Mouse (Mus musculus): ENCODE results near the gene Pls3. TPM values are rescaled to one million over a fixed set of nuclear protein-coding genes. Genes with fewer than 3 reads are reported as not detected.

Gene Pls3
- polyA plus RNA-seq, 1 experiment from 2014 or later = 61.9 TPM

GRCm38 (mm10) chrX:75829867-75830255, 45.1 kb downstream of the Pls3 start:
- no peaks in the 10 kb centered on the region for H3K27me3 ChIP-seq (ENCODE audit: control insufficient read depth, insufficient read depth, low read length)
- ATAC-seq (ENCODE audit: insufficient number of reproducible peaks, insufficient read depth, low FRiP score, low read depth) = no peak
- no peaks in the 10 kb centered on the region for H3K4me1 ChIP-seq (ENCODE audit: control insufficient read depth in 2 of 2, insufficient read depth in 2 of 2, low read length in 2 of 2)
- 54% methylated on average over 2 of the region's 2 CpGs for WGBS
- H3K4me3 ChIP-seq (ENCODE audit: control insufficient read depth in 1 of 2, insufficient read depth in 1 of 2, low read depth in 1 of 2, low read length in 2 of 2) = no peak overlapping the region
- H3K4me2 ChIP-seq (ENCODE audit: low read length) = no peak overlapping the region
- H3K36me3 ChIP-seq (ENCODE audit: control insufficient read depth, insufficient read depth, low read length) = 0 out of 2 replicates have a peak, but pooled peaks cover 1% of the 10 kb centered on the region
- no peak overlapping the region for H3K9ac ChIP-seq (ENCODE audit: low read length)
- no peaks in the 10 kb centered on the region for H3K9me3 ChIP-seq (ENCODE audit: control insufficient read depth, low read length)
- H3K27ac ChIP-seq (replicated peaks in 1 of 2; ENCODE audit: control insufficient read depth in 1 of 2, insufficient read depth in 1 of 2, low read depth in 2 of 2, low read length in 2 of 2) = no peak overlapping the region

GRCm38 (mm10) chrX:75829240-75829866, 45.6 kb downstream of the Pls3 start:
- Histone ChIP-seq H3K9me3 (ENCODE audit: control insufficient read depth, low read length) (no peaks in the 10 kb centered on the region), H3K36me3 (ENCODE audit: control insufficient read depth, insufficient read depth, low read length) (0 out of 2 replicates have a peak, but pooled peaks cover 5% of the 10 kb centered on the region), H3K9ac (ENCODE audit: low read length) (no peak overlapping the region), H3K4me2 (ENCODE audit: low read length) (no peak overlapping the region), H3K4me1 (ENCODE audit: control insufficient read depth in 2 of 2, insufficient read depth in 2 of 2, low read length in 2 of 2) (no peaks in the 10 kb centered on the region), H3K27ac (replicated peaks in 1 of 2; ENCODE audit: control insufficient read depth in 1 of 2, insufficient read depth in 1 of 2, low read depth in 2 of 2, low read length in 2 of 2) (no peak overlapping the region), H3K4me3 (ENCODE audit: control insufficient read depth in 1 of 2, insufficient read depth in 1 of 2, low read depth in 1 of 2, low read length in 2 of 2) (no peak overlapping the region), H3K27me3 (ENCODE audit: control insufficient read depth, insufficient read depth, low read length) (no peaks in the 10 kb centered on the region)
- no peak for ATAC-seq (ENCODE audit: insufficient number of reproducible peaks, insufficient read depth, low FRiP score, low read depth)
- 54% methylated on average over 7 of the region's 7 CpGs for WGBS

GRCm38 (mm10) chrX:75818647-75819271, 56.2 kb downstream of the Pls3 start:
- 26% methylated on average over 1 of the region's 1 CpGs for WGBS
- peak overlapping the region in 1 of 2 experiments; percentile 55; a peak in 3 of 4 replicates for H3K27ac ChIP-seq (replicated peaks in 1 of 2; ENCODE audit: control insufficient read depth in 1 of 2, insufficient read depth in 1 of 2, low read depth in 2 of 2, low read length in 2 of 2)

GRCm38 (mm10) chrX:75814958-75815357, 60.0 kb downstream of the Pls3 start:
- 80% methylated on average over 2 of the region's 2 CpGs for WGBS
- Histone ChIP-seq H3K9ac (ENCODE audit: low read length) (no peak overlapping the region), H3K36me3 (ENCODE audit: control insufficient read depth, insufficient read depth, low read length) (0 out of 2 replicates have a peak, but pooled peaks cover 6% of the 10 kb centered on the region), H3K4me3 (ENCODE audit: control insufficient read depth in 1 of 2, insufficient read depth in 1 of 2, low read depth in 1 of 2, low read length in 2 of 2) (no peak overlapping the region), H3K4me2 (ENCODE audit: low read length) (no peak overlapping the region), H3K9me3 (ENCODE audit: control insufficient read depth, low read length) (no peaks in the 10 kb centered on the region), H3K27ac (replicated peaks in 1 of 2; ENCODE audit: control insufficient read depth in 1 of 2, insufficient read depth in 1 of 2, low read depth in 2 of 2, low read length in 2 of 2) (no peak overlapping the region), H3K27me3 (ENCODE audit: control insufficient read depth, insufficient read depth, low read length) (no peaks in the 10 kb centered on the region), H3K4me1 (ENCODE audit: control insufficient read depth in 2 of 2, insufficient read depth in 2 of 2, low read length in 2 of 2) (no peaks in the 10 kb centered on the region; a peak in 1 of 4 replicates)
- no peak for ATAC-seq (ENCODE audit: insufficient number of reproducible peaks, insufficient read depth, low FRiP score, low read depth)

More at GRCm38 (mm10) chrX:75818647-75819271, 56.2 kb downstream of the Pls3 start:
- no peak for ATAC-seq (ENCODE audit: insufficient number of reproducible peaks, insufficient read depth, low FRiP score, low read depth)
- no peak overlapping the region for H3K4me3 ChIP-seq (ENCODE audit: control insufficient read depth in 1 of 2, insufficient read depth in 1 of 2, low read depth in 1 of 2, low read length in 2 of 2)
- H3K4me1 ChIP-seq (ENCODE audit: control insufficient read depth in 2 of 2, insufficient read depth in 2 of 2, low read length in 2 of 2) = no peaks in the 10 kb centered on the region; a peak in 1 of 4 replicates
- H3K36me3 ChIP-seq (ENCODE audit: control insufficient read depth, insufficient read depth, low read length) = 0 out of 2 replicates have a peak, but pooled peaks cover 6% of the 10 kb centered on the region
- no peak overlapping the region for H3K4me2 ChIP-seq (ENCODE audit: low read length)
- no peaks in the 10 kb centered on the region for H3K9me3 ChIP-seq (ENCODE audit: control insufficient read depth, low read length)
- H3K27me3 ChIP-seq (ENCODE audit: control insufficient read depth, insufficient read depth, low read length) = no peaks in the 10 kb centered on the region
- H3K9ac ChIP-seq (ENCODE audit: low read length) = no peak overlapping the region

GRCm38 (mm10) chrX:75814123-75814522, 60.9 kb downstream of the Pls3 start:
- Histone ChIP-seq H3K36me3 (ENCODE audit: control insufficient read depth, insufficient read depth, low read length) (0 out of 2 replicates have a peak, but pooled peaks cover 6% of the 10 kb centered on the region), H3K4me3 (ENCODE audit: control insufficient read depth in 1 of 2, insufficient read depth in 1 of 2, low read depth in 1 of 2, low read length in 2 of 2) (no peak overlapping the region), H3K27me3 (ENCODE audit: control insufficient read depth, insufficient read depth, low read length) (no peaks in the 10 kb centered on the region), H3K9me3 (ENCODE audit: control insufficient read depth, low read length) (no peaks in the 10 kb centered on the region), H3K4me2 (ENCODE audit: low read length) (no peak overlapping the region), H3K27ac (replicated peaks in 1 of 2; ENCODE audit: control insufficient read depth in 1 of 2, insufficient read depth in 1 of 2, low read depth in 2 of 2, low read length in 2 of 2) (no peak overlapping the region), H3K9ac (ENCODE audit: low read length) (no peak overlapping the region), H3K4me1 (ENCODE audit: control insufficient read depth in 2 of 2, insufficient read depth in 2 of 2, low read length in 2 of 2) (no peaks in the 10 kb centered on the region; a peak in 1 of 4 replicates)
- no peak for ATAC-seq (ENCODE audit: insufficient number of reproducible peaks, insufficient read depth, low FRiP score, low read depth)
- WGBS = 80% methylated on average over 4 of the region's 4 CpGs

DNA sequence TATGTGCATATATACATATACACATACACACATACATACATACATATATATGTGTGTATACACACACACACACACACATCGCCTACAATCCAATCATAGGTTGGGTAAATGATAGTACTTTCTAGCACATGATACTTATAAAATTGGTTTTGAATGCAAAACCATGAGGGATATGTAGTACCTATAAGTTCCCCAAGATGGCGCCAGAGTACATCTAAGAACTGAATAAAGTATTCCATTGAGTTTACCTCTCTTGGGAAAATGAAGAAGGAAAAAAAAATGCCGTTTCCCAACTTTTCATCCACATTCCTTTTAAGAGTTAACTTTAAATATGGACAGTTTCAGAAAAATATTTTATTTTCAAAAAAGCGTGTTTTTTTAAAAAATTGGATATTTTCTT, 78.4 kb downstream of the Pls3 start:
- H3K9me3 ChIP-seq (ENCODE audit: control insufficient read depth, low read length) = no peaks in the 10 kb centered on the region
- H3K4me3 ChIP-seq (ENCODE audit: control insufficient read depth in 1 of 2, insufficient read depth in 1 of 2, low read depth in 1 of 2, low read length in 2 of 2) = no peak overlapping the region
- H3K36me3 ChIP-seq (ENCODE audit: control insufficient read depth, insufficient read depth, low read length) = peaks cover 71% of the 10 kb centered on the region
- no peak overlapping the region for H3K4me2 ChIP-seq (ENCODE audit: low read length)
- H3K9ac ChIP-seq (ENCODE audit: low read length) = no peak overlapping the region
- no peaks in the 10 kb centered on the region for H3K27me3 ChIP-seq (ENCODE audit: control insufficient read depth, insufficient read depth, low read length)
- H3K4me1 ChIP-seq (ENCODE audit: control insufficient read depth in 2 of 2, insufficient read depth in 2 of 2, low read length in 2 of 2) = no peaks in the 10 kb centered on the region
- no peak for ATAC-seq (ENCODE audit: insufficient number of reproducible peaks, insufficient read depth, low FRiP score, low read depth)
- H3K27ac ChIP-seq (replicated peaks in 1 of 2; ENCODE audit: control insufficient read depth in 1 of 2, insufficient read depth in 1 of 2, low read depth in 2 of 2, low read length in 2 of 2) = no peak overlapping the region
- 20% methylated on average over 4 of the region's 4 CpGs for WGBS

DNA sequence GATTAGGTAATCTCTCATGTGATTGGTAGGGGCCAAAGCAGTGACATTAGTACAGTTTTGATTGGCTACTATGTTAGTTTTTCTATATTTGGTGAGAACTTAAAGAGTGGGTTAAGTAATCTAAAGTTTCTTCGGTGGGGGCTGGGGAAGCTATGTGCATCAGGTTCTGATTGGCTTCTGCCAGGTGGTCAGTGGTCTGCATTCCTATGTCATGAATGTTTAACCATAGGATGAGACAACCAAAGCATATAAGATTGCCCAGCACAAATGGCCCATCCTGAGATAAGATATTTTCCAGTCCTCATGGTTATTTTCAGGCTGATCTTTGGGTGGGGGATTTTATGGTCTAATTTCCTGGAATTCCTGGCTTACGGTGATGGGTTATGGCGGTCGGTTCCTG, 95.2 kb downstream of the Pls3 start:
- Histone ChIP-seq H3K4me3 (ENCODE audit: control insufficient read depth in 1 of 2, insufficient read depth in 1 of 2, low read depth in 1 of 2, low read length in 2 of 2) (no peak overlapping the region), H3K9ac (ENCODE audit: low read length) (no peak overlapping the region), H3K4me2 (ENCODE audit: low read length) (no peak overlapping the region), H3K27me3 (ENCODE audit: control insufficient read depth, insufficient read depth, low read length) (no peaks in the 10 kb centered on the region), H3K27ac (replicated peaks in 1 of 2; ENCODE audit: control insufficient read depth in 1 of 2, insufficient read depth in 1 of 2, low read depth in 2 of 2, low read length in 2 of 2) (no peak overlapping the region), H3K36me3 (ENCODE audit: control insufficient read depth, insufficient read depth, low read length) (no peaks in the 10 kb centered on the region), H3K9me3 (ENCODE audit: control insufficient read depth, low read length) (no peaks in the 10 kb centered on the region), H3K4me1 (ENCODE audit: control insufficient read depth in 2 of 2, insufficient read depth in 2 of 2, low read length in 2 of 2) (no peaks in the 10 kb centered on the region)
- WGBS = 77% methylated on average over 4 of the region's 4 CpGs
- ATAC-seq (ENCODE audit: insufficient number of reproducible peaks, insufficient read depth, low FRiP score, low read depth) = no peak

Data from heart, embryonic 14.5 days (tissue).